Mouse (Mus musculus) neural tube, embryonic 12.5 days (tissue): ENCODE data around the gene Hcrtr2. TPM values are rescaled to one million over a fixed set of nuclear protein-coding genes. Genes with fewer than 3 reads are reported as not detected.

Experiments
- ATAC-seq: fragments of 200-750 bp; cut with Nextera tagmentation; 2 replicates; pipeline ENCODE4 v1.8.0; 2017; ENCODE audit warnings: low read depth, mild to moderate bottlenecking, moderate TSS enrichment, moderate library complexity; ENCODE audit not compliant: low FRiP score
- H3K27ac ChIP-seq: fragments of 300-500 bp; sonication (generic); 2 replicates; pipeline ENCODE4 v1.5.1; 2016
- H3K27me3 ChIP-seq: fragments of 300-500 bp; sonication (generic); replicated peaks from 2 replicates; pipeline ENCODE4 v1.6.1; 2016; ENCODE audit warnings: mild to moderate bottlenecking
- H3K36me3 ChIP-seq: fragments of 300-500 bp; sonication (generic); 2 replicates; pipeline ENCODE4 v1.6.1; 2016; ENCODE audit warnings: mild to moderate bottlenecking
- H3K4me1 ChIP-seq: fragments of 300-500 bp; sonication (generic); 2 replicates; pipeline ENCODE4 v1.6.1; 2016
- H3K4me2 ChIP-seq: fragments of 300-500 bp; sonication (generic); replicated peaks from 2 replicates; pipeline ENCODE4 v1.6.1; 2016; ENCODE audit warnings: mild to moderate bottlenecking
- H3K4me3 ChIP-seq: fragments of 300-500 bp; sonication (generic); 2 replicates; pipeline ENCODE4 v1.5.1; 2016
- H3K9ac ChIP-seq: fragments of 300-500 bp; sonication (generic); 2 replicates; pipeline ENCODE4 v1.6.1; 2016; ENCODE audit warnings: mild to moderate bottlenecking
- H3K9me3 ChIP-seq: fragments of 300-500 bp; sonication (generic); 2 replicates; pipeline ENCODE4 v1.6.1; 2016; ENCODE audit warnings: mild to moderate bottlenecking
- WGBS: fragments of 180-500 bp; shearing (Covaris S2); methylation state at CpG from one replicate; pipeline ENCODE4 v1.1.7; 2016; 5-methylcytosine and 5-hydroxymethylcytosine counted together
- polyA plus RNA-seq: library from polyadenylated mRNA; unstranded; fragments of >200 nt; fragmentation: Nextera tagmentation; extraction: Ambion mirVana; gene quantifications from 2 replicates; pipeline ENCODE4 v1.2.1, GENCODE M21; 2016

The Hcrtr2 gene
- 1.2 and 1.3 TPM in 2 replicates for polyA plus RNA-seq

GRCm38 (mm10) chr9:76323756-76324155 is at the start of gene Hcrtr2:
Gene Hcrtr2 (minus strand): TSS chr9:76323856.
- Histone ChIP-seq H3K4me3 (peak within 1 kb of the TSS; percentile 41), H3K4me1 (peaks cover 9% of the 10 kb centered on the region), H3K9ac (no peak within 1 kb of the TSS), H3K4me2 (peak within 1 kb of the TSS; percentile 85), H3K9me3 (no peaks in the 10 kb centered on the region), H3K27ac (no peak within 1 kb of the TSS), H3K36me3 (no peaks in the 10 kb centered on the region), H3K27me3 (peaks cover 5% of the 10 kb centered on the region)
- 78% methylated on average over 6 of the region's 6 CpGs for WGBS
- ATAC-seq, result no peak; the same call in 1 of the 2 replicates

GRCm38 (mm10) chr9:76364874-76365273 is 41.2 kb upstream of the Hcrtr2 start:
- H3K36me3 ChIP-seq, result no peaks in the 10 kb centered on the region
- no peaks in the 10 kb centered on the region for H3K4me1 ChIP-seq
- H3K9ac ChIP-seq, result no peak overlapping the region
- 93% methylated on average over 6 of the region's 6 CpGs for WGBS
- H3K4me2 ChIP-seq, result no peak overlapping the region
- H3K27me3 ChIP-seq, result no peaks in the 10 kb centered on the region
- H3K27ac ChIP-seq, result no peak overlapping the region
- H3K4me3 ChIP-seq, result no peak overlapping the region
- H3K9me3 ChIP-seq, result no peaks in the 10 kb centered on the region
- no peak for ATAC-seq

GRCm38 (mm10) chr9:76360374-76360773 is 36.7 kb upstream of the Hcrtr2 start:
- Histone ChIP-seq H3K36me3 (no peaks in the 10 kb centered on the region), H3K9ac (no peak overlapping the region), H3K9me3 (no peaks in the 10 kb centered on the region), H3K4me2 (no peak overlapping the region), H3K4me3 (no peak overlapping the region), H3K27me3 (no peaks in the 10 kb centered on the region), H3K4me1 (no peaks in the 10 kb centered on the region), H3K27ac (no peak overlapping the region)
- ATAC-seq, result no peak

GRCm38 (mm10) chr9:76352346-76352745 is 28.7 kb upstream of the Hcrtr2 start:
- Histone ChIP-seq H3K36me3 (no peaks in the 10 kb centered on the region), H3K9ac (no peak overlapping the region), H3K4me2 (no peak overlapping the region), H3K9me3 (no peaks in the 10 kb centered on the region), H3K27me3 (no peaks in the 10 kb centered on the region), H3K4me3 (no peak overlapping the region), H3K4me1 (no peaks in the 10 kb centered on the region), H3K27ac (no peak overlapping the region)
- ATAC-seq, result no peak
- 61% methylated on average over 3 of the region's 3 CpGs for WGBS

- ATAC-seq, result no peak
Measured at GRCm38 (mm10) chr9:76347298-76347697, 23.6 kb upstream of the Hcrtr2 start.

GRCm38 (mm10) chr9:76331081-76331480 is 7.4 kb upstream of the Hcrtr2 start:
- Histone ChIP-seq H3K4me3 (no peak overlapping the region), H3K9me3 (no peaks in the 10 kb centered on the region), H3K4me1 (no peaks in the 10 kb centered on the region), H3K36me3 (no peaks in the 10 kb centered on the region), H3K4me2 (no peak overlapping the region), H3K9ac (no peak overlapping the region), H3K27me3 (no peaks in the 10 kb centered on the region), H3K27ac (no peak overlapping the region)
- 89% methylated on average over 1 of the region's 1 CpGs for WGBS
- ATAC-seq, result no peak

More at GRCm38 (mm10) chr9:76347298-76347697, 23.6 kb upstream of the Hcrtr2 start:
- Histone ChIP-seq H3K27ac (no peak overlapping the region), H3K9me3 (no peaks in the 10 kb centered on the region), H3K9ac (no peak overlapping the region), H3K4me1 (no peaks in the 10 kb centered on the region), H3K36me3 (no peaks in the 10 kb centered on the region), H3K4me2 (no peak overlapping the region), H3K4me3 (no peak overlapping the region), H3K27me3 (no peaks in the 10 kb centered on the region)
- WGBS, result 92% methylated on average over 1 of the region's 1 CpGs

GRCm38 (mm10) chr9:76323186-76323701 is 412 bp downstream of the Hcrtr2 start:
- 1% methylated on average over 29 of the region's 29 CpGs for WGBS
- H3K4me2 ChIP-seq, result peak overlapping the region; percentile 85
- peak; percentile 74 for ATAC-seq
- H3K4me1 ChIP-seq, result peaks cover 9% of the 10 kb centered on the region
- no peak overlapping the region for H3K9ac ChIP-seq
- no peak overlapping the region for H3K27ac ChIP-seq
- H3K27me3 ChIP-seq, result peaks cover 5% of the 10 kb centered on the region
- H3K9me3 ChIP-seq, result no peaks in the 10 kb centered on the region
- H3K4me3 ChIP-seq, result peak overlapping the region; percentile 41
- no peaks in the 10 kb centered on the region for H3K36me3 ChIP-seq

- peaks cover 5% of the 10 kb centered on the region for H3K27me3 ChIP-seq
- no peak overlapping the region for H3K9ac ChIP-seq
- no peak overlapping the region for H3K27ac ChIP-seq
- WGBS, result 5% methylated on average over 24 of the region's 24 CpGs
- H3K36me3 ChIP-seq, result no peaks in the 10 kb centered on the region
- peaks cover 9% of the 10 kb centered on the region for H3K4me1 ChIP-seq
- peak overlapping the region; percentile 41 for H3K4me3 ChIP-seq
- ATAC-seq, result 0 out of 2 replicates have a peak, but pooled peaks have one; percentile 24
- no peaks in the 10 kb centered on the region for H3K9me3 ChIP-seq
- peak overlapping the region; percentile 85 for H3K4me2 ChIP-seq
Measured at GRCm38 (mm10) chr9:76322122-76323052, 1.3 kb downstream of the Hcrtr2 start.

GRCm38 (mm10) chr9:76321589-76321988 is 2.1 kb downstream of the Hcrtr2 start:
- no peaks in the 10 kb centered on the region for H3K36me3 ChIP-seq
- H3K4me2 ChIP-seq, result peak overlapping the region; percentile 85; the same call in 1 of the 2 replicates
- no peak overlapping the region for H3K9ac ChIP-seq
- H3K4me3 ChIP-seq, result no peak overlapping the region
- H3K27me3 ChIP-seq, result peaks cover 5% of the 10 kb centered on the region
- H3K9me3 ChIP-seq, result no peaks in the 10 kb centered on the region
- no peak overlapping the region for H3K27ac ChIP-seq
- ATAC-seq, result no peak
- WGBS, result 85% methylated on average over 4 of the region's 4 CpGs
- peaks cover 9% of the 10 kb centered on the region for H3K4me1 ChIP-seq

GRCm38 (mm10) chr9:76320755-76321154 is 2.9 kb downstream of the Hcrtr2 start:
- peaks cover 9% of the 10 kb centered on the region for H3K4me1 ChIP-seq
- H3K4me2 ChIP-seq, result no peak overlapping the region
- H3K4me3 ChIP-seq, result no peak overlapping the region
- WGBS, result 79% methylated on average over 1 of the region's 1 CpGs
- H3K9ac ChIP-seq, result no peak overlapping the region
- H3K9me3 ChIP-seq, result no peaks in the 10 kb centered on the region
- H3K36me3 ChIP-seq, result no peaks in the 10 kb centered on the region
- ATAC-seq, result no peak
- no peak overlapping the region for H3K27ac ChIP-seq
- peaks cover 5% of the 10 kb centered on the region for H3K27me3 ChIP-seq

- no peak for ATAC-seq
- H3K4me3 ChIP-seq, result no peak overlapping the region
- WGBS, result 89% methylated on average over 4 of the region's 4 CpGs
Measured at GRCm38 (mm10) chr9:76318302-76318701, 5.4 kb downstream of the Hcrtr2 start.

GRCm38 (mm10) chr9:76315096-76315495 is 8.6 kb downstream of the Hcrtr2 start:
- H3K27me3 ChIP-seq, result no peaks in the 10 kb centered on the region
- no peak overlapping the region for H3K9ac ChIP-seq
- no peaks in the 10 kb centered on the region for H3K36me3 ChIP-seq
- no peak for ATAC-seq
- H3K9me3 ChIP-seq, result no peaks in the 10 kb centered on the region
- H3K4me2 ChIP-seq, result no peak overlapping the region
- H3K27ac ChIP-seq, result no peak overlapping the region
- H3K4me3 ChIP-seq, result no peak overlapping the region
- no peaks in the 10 kb centered on the region for H3K4me1 ChIP-seq

More at GRCm38 (mm10) chr9:76318302-76318701, 5.4 kb downstream of the Hcrtr2 start:
- Histone ChIP-seq H3K9me3 (no peaks in the 10 kb centered on the region), H3K4me1 (peaks cover 9% of the 10 kb centered on the region), H3K9ac (no peak overlapping the region), H3K27me3 (no peaks in the 10 kb centered on the region), H3K4me2 (no peak overlapping the region), H3K27ac (no peak overlapping the region), H3K36me3 (no peaks in the 10 kb centered on the region)
